Mouse (Mus musculus): Measurements from ENCODE around the gene Coro2a.

Coro2a gene

DNA sequence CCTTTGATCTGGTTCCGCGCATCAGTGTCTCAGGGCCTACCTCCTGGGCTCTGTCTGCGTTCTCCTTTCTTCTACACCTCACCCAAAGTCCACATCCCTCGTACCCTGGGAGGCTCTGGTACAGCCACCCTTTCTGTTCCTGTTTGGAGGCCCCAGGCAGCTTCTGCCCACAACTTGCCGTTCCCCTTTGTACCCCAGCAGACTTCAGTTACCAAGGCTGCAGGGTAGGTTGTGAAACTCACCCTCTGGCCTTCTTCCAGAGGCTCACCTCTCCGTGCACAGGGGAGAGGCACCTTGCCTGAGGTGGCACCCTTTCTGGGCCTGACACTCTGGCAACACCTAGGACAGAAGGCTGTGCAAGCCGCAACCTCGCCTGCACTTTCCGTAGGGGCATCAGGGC is 46.2 kb downstream of the Coro2a start:
- DNase-seq = peak; percentile 63

DNA sequence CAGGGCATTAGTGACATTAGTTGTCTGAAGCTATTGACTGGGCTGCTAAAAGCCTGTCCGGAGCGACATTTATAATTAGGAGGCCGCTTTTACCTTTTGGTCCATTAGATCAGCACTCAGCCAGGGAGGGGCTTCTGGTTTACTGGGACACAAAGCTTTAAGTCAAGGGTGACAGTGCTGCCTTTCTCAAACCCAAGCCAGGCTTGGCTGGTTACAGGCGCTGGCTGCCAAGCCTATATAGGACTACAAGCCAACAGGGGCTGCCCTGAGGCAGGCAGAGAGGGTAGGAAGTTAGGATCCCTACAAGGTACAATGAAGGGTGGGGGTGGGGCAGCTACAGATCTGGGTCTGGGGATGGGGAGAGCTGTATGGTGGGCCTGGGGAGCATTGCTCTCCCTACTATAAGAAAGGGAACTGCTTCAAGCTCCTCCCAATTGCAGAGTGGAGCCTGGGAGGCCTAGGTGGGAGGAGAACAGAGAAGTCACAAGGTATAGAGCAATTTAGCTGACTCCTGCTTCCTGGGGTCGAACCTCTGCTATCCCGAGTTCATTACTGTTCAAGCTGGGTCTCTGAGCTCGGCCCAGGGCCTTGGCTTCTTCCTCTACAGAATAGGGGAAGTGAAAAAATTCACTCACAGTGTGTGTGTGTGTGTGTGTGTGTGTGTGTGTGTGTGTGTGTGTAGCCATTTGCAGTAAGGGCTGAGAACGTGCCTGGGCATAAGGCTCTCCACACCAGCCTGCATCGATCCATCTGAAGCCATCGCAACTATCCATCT is 47.5 kb downstream of the Coro2a start:
- peak; percentile 71 for DNase-seq

DNA sequence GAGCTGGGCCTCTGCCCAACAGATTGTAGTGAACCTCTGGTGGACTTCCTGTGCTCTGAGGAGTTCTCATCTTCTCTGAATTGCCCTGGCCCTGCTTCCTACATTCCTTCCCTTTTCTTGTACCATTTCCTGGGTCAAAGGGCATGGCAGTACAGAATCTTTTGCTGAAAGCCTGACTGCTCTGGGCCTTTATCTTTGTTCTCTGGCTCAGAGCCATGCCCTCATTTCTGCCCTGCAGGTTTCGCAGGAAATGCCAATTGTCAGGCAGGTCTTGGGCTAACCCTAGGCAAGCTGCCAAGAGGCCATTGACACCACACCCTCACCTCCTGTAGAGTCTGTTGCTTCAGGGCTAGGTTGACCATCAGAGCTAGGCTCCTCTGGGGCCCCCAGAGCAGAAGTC is 48.1 kb downstream of the Coro2a start:
- DNase-seq = peak; percentile 92

DNA sequence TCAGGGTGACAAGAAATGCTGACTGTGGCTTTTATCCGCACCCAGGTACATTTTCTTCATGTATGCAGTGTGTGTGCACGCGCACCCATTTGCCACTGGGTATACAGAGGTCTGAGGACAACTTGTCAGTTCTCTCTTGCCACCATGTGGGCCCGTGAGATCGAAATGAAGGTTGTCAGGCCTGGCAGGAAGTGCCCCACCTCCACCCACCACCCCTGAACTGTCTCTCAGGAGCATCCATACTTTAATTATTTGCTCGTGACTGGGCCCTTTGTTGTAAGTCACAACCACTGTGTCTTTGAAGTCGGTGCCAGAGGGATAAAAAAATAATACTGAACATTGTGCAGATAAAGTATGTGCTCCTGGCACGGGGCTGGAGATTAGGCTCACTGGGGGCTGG is 51.6 kb downstream of the Coro2a start:
- DNase-seq = no peak

DNA sequence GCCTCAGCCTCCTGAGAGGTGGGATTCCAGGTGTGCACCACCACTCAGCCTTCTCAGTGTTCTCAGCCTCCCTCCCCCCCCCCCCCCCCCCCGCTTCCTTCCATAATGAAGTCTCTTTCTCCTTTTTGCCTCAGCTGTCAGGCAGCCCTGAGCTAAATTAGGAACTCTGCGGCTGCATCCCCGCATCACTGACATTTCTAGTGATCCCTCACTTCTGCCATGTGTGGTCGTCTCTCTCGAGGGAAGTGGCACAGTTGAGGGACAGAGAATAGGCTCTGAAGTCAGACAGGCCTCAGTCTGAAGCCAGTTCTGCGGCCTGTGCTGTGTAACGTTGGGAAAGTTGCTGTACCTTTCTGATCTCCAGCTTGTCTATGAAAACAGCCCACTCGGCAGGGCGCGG is 52.0 kb downstream of the Coro2a start:
- DNase-seq = no peak

DNA sequence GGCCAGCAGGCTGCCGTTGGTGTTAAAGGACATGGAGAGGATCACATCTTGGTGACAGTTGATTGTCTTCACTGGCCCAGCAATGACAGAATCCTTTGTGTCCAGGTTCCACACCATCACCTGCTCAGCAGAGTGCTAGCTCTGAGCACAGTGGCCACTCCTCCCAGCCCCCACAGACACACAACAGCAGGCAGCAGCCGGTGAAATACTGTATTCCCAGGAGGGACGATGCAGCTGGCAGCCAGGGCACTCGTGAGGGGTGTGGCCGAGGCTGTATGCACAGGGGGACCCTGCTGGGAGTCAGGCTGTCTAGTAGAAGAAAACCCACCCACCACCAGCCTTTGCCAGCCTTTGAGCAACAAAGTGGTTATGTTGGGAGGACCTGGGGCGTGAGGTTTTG is 55.3 kb downstream of the Coro2a start:
- no peak for DNase-seq

DNA sequence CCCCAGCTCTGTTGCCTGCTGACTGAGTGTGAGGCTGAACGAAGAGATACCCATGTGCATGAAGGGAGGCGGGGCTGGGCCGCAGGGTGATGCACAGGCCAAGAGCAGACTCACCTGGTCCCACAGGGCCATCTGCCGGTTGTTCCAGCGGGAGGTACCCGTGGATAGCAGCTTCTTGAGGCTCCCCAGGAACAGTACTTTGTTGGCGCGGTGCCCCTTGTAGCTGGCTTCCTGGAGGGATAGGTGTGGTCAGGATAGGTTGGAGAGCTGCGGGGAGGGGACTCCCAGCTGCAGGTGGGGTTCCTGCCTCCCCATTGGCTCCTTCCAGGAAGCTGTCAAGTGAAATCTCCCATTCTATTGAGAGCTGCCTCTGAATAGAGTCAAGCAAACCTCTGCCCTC is 56.5 kb downstream of the Coro2a start:
- DNase-seq = peak; percentile 70

DNA sequence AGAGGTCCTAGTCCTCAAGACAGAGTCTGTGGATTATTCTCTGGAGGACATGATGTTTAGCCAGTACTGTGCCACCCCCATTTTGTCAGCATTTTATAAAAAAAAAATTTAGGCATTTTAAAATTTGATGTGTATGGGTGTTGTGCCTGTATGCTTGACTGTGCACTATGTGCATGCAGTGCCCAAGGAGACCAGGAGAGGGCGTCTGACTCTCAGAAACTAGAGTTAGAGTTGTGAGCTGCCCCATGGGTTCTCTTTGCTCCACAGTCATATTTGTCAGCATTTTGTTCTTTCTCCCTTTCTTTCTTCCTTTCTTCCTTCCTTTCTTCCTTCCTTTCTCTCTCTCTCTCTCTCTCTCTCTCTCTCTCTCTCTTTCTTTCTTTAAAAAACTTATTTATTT is 57.7 kb downstream of the Coro2a start:
- DNase-seq = peak; percentile 69

DNA sequence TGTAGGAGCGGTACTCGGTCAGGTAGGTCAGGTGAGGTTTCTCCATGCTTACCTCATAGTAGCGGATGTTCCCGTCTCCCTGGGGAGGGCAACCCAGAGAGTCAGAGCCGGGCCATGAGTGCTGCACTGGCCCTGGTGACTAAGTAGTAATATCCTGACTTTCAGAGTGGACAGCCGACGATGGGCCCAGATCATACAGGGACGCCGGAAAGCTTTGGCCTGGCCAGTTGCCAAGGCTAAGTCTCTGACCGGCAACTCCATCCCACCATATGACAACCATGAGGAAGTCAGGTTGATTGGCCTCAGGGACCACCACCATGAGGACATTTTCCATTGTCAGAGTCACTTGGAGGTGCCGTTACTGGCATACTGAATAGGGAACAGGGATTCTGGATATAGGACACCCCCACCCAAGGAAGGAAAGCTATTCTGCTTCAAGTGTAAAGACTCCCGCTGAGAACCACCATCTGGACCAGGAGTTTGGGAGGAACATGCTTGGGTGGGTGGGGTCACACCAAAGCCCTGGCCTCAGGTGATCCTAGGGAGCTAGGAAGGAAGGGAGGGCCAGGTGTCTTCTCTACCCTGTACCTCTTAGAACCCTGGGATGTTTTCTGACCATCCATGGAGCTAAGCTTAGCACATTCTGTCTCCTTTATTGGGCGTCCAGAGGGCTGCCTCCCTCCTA is 58.5 kb downstream of the Coro2a start:
- no peak for DNase-seq

DNA sequence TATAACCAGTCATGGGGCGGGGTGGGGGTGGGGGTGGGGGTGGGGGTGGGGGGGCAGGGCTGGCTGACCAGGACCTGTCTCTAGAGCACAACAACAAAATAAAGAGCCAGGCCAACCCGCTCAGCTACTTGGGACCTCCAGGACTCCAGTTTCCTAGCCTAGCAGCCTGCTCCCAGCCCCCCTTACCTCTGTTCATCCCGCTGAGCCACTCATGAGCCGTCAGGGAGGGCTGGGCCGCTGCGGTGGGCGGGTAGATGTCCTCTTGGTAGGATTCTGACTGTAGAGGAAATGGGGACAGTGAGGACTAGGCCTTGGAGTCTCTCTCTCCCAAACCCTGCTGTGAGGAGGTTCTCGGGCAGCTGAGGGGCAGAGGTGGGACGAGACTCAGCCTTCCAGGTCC is 60.3 kb downstream of the Coro2a start:
- DNase-seq = no peak

DNA sequence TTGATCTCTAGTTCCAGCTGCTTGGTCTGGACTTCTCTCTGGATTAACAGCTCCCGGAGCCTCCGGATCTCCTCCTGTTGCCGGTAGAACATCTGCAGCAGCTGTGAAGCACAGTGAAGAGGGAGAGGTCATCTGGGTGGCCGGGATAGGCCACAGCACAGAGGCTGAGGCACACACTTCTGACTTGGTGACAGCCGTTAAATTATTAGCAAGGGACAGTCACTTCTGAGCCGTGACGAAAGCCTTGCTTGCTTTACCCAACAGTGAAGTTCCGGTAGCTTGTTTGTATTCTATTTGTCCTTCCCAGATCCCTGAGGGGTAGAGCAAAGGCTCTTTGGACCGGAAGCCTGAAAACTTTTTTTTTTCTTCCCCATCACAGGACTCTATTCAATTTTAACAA is 62.8 kb downstream of the Coro2a start:
- no peak for DNase-seq

DNA sequence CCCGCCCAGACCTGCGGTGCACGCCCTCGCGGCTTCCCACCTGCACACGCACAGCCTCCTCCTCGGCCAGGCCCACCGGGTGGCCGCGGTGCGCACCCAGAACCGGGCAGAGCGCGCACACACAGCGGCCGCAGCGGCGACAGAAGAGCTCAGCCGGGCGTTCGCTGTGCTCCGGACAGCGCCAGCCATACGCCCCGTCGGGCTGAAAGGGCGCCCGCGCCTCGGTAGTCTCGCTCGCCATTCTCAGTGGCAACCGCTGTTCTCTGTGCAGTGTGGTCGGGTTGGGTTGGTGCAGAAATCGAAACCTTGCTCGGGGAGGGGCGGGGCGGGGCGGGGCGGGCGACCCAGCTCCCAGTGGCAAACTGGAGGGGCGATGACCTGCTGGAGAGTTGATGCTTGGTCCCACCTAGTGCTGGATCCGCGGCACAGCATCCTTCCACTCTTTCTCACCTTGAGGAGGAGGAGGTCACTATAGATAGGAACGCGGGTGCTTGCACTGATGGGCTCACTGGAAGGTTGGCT is 66.1 kb downstream of the Coro2a start, which contains the start of gene Trim14:
Gene Trim14 (minus strand): TSS at position 302 of the 522 bp plus-strand sequence.
- peak; percentile 65 for DNase-seq

DNA sequence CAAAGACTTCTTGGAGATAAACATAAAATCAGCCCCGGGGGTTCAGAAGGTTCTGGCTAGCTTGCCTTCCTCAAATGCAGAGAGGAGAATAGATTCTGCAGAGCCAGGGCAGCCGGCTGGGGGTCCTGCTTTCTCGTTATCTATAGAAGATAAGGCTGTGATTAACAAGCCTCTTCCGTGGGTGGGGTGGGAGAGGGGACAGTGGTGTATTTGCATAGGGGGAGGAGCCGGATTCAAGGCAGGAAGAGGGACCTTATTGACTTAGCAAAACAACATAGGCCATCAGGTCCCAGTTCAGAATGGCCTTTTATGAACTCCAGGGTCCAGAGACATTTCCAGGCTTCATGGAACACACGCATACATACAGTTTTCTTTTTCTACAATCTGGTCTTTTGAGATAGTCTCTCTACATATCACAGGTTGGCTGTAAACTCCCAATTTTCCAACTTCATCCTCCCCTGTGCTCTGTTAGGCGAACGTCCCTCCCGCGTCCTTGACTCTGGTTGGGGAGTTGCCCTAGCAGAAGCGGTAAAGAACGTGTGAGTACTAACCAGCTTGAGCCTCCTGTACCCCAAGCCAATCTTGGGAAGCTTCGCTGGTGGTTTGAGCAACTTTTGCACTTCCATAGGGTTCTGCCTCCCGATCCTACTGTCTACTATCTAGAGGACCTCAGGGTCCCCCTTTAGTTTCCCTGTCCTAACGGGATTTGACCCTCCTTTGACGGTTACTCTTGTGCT is 66.7 kb downstream of the Coro2a start:
- peak; percentile 61 for DNase-seq

DNA sequence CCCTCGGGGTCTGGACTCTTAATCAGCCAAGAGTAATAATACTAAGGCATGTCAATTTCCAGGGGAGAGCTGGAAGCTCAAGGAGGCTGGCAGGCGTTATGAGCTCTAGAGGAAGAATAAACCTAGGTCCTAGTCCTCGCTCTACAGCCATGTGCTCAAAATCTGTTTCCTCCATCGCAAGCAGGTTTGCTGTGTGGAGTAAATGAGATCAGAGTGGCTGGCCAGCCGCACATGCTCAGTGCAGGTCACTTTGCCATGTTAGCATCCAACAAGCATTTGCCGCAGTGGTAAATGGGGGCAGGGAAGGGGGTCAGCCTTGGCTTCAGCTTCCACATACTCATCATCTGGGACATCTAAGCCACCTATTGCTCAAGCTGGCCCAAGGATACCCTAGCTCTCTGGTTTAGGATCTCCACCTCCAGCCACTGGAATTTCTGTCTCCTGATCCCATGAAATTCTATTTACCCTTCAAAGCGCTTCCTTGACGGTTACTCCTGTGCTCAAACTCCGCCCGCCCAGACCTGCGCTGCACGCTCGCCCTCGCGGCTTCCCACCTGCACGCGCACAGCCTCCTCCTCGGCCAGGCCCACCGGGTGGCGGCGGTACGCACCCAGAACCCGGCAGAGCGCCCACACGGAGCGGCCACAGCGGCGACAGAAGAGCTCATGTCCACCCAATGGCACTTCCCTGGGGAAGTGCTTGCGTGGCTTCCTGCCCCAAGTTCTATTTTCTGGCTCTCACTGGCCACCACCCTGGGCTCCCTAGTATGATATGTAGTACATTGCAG is 67.9 kb downstream of the Coro2a start:
- peak; percentile 57 for DNase-seq

DNA sequence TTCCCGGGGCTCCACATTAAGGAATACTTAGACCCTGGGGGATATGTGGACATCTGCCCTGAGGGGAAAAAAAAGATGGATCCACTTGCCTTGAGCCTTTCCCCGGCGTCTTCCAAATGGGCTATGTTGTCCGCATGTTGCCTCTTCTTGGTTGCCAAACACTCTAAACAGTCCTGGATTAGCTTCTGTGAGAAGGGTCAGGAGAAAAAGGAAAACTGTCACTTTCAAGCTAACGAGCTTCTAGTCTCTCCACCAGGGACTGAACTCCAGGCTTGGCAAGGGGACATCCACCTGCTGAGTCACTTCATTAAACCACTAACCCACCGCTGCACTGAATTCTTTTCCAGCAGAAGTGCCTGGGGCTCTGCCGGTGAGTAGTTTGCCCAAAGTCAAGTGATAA is 69.1 kb downstream of the Coro2a start:
- DNase-seq = no peak

DNA sequence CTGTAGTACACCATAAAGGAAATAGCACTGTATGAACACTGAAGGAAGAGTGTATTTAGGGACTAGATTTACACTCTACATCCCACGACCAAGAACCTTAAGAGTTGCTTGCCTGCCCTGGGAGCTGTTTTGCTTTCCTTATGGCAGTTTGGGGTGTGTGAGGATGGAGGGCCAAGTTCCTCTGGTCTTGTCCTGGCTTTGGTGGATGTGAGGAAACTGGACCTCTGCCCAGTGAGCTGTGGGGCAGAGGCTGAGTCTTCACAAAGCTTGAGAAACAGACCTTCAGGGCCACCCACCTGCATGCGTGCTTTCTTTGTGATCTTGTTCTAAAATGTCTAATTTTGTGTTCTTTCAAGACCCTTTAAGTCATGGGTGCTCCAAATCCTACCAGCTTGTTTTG is 69.5 kb downstream of the Coro2a start:
- DNase-seq = no peak

DNA sequence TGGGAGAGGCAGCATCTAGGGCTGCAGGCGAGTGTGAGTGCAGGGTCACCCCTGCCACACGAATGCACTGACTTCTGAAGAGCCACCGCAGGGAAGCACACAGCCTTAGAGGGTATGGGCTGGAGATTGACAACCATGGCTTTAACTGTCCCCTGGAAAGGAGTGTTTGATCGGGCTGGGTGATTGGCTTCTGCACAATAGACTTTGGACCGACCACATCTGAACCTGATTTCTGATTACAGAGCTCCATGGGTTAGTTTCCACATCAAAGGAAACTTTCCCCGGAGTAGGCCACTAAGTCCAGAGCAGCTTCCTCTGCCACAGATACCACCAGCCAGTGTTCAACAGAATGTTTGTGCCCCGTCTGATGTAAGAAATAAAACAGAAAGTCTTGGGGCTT is 72.3 kb downstream of the Coro2a start:
- no peak for DNase-seq

DNA sequence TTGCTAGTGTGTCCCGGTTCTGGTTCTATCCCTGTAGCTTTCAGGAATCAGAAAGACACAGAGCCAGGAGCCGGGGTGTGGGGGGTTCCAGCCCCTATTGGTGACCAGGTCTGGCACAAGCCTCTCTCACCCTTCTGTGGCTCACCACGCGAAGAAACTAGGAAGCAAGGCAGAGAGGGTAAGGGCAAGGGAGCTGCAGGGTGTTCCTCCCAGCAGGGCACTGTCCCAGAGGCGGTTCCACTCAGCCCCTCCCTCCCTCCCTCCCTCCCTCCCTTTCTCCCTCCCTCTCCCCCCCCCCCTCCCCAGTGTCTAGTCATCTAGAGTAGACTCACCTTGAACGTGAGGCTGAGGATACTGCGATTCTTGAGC is 74.5 kb downstream of the Coro2a start:
- no peak for DNase-seq

DNA sequence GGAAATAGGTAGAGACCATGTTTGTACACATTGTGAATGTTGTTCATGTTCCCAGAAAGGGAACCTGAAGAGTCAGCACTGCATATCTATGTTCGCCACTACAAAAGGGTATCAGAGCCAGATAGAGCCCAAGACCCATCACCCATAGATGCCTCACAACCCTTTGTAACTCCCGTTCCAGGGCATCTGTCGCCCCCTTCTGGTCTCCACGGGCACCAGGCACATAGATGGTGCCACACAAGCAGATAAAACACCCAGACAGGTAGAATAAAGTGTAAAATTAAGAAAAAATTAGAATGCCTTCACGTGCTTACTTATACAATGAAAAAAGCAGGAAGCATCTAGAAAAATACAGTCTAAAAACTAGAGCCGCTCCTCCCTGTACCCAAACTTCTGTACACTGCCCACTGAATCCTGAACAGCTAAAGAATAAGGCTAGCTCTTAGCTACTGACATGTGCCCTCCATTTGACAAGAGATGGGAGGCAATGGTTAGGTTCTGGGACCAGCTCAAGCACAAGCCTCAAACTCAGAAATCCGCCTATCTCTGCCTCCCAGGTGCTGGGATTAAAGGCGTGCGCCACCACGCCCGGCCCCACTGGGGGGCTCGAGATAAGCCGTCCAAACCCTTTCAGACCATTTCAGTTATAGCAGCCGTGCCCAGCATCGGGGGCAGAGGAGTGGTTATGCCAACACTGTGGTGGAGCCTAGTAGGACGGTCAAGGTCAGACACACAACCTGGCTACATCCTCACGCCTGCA is 75.0 kb downstream of the Coro2a start:
- no peak for DNase-seq

DNA sequence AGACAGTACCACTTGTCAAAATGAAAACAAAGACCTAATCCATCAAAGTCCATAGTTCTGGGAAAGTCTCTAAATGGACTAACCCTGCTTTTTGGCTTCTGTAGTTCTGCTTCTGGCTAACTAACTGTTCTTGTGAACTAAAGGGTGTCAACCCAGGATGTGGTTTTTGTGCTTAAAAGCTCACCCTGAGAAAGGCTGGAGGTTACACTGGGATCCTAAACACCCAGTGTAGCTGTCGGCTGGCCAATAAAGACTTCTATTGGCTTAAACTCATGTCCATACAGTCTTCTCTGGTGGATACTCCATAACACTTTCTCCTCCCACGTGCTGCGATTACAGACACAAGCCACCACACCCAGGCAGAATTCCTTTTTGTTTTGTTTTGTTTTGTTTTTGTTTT is 75.8 kb downstream of the Coro2a start:
- DNase-seq = no peak

DNA sequence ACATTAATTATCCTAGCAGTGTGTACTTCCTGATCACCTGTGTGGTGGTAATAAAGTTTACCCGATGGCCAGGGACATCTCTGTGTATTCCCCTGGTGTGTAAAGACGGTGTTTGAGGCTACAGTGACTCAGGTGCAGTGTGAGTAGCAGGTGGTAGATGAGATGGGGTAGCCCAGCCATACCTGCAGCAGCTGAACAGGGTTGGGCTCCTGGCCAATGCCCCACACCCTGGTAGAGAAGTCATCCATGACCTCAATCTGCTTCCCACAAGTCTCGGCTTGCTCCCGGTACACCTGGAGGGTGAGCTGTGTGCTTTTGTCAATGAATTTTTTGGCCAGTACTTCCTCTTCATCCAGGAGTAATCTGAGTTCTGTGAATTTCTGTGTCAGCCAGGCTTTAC is 78.7 kb downstream of the Coro2a start:
- no peak for DNase-seq

DNA sequence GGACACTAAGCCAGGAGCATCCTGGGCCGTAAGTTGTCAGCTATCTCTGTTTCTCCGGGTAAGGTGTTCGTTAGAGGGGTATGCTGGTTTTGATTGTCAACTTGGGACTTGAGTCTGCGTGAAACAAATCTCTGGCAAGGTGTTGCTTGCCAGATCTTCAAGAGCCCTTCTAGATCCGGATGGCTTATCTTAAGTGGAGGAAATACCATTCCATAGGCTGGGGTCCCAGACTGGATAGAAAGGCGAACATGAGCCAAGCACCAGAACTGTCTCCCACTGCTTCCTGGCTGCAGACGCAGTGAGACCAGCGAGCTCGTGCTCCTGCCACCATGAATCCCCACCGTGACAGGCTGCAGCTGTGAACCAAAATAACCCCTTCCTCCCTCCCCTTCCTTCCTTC is 80.5 kb downstream of the Coro2a start:
- peak; percentile 61 for DNase-seq

All from lung, postnatal 36 days (tissue).